Mouse (Mus musculus) cerebellum, adult 2 months (tissue): ENCODE data around the gene Ppp3ca. TPM values are rescaled to one million over a fixed set of nuclear protein-coding genes. Genes with fewer than 3 reads are reported as not detected.

ENCODE experiments used
- DNase-seq, 2 experiments: peaks; one replicate each; pipeline ENCODE4 v3.0.0; 2021
- H3K27ac ChIP-seq: fragments of 200-500 bp; 2 replicates; pipeline ENCODE4 v1.5.1; 2012; ENCODE audit warnings: low read length, control low read depth, inconsistent platforms; ENCODE audit not compliant: insufficient read depth
- H3K27me3 ChIP-seq: fragments of 200-500 bp; 2 replicates; pipeline ENCODE4 v1.6.1; 2012; ENCODE audit warnings: inconsistent platforms, mild to moderate bottlenecking, low read length, moderate library complexity; ENCODE audit not compliant: control insufficient read depth, insufficient read depth
- H3K4me1 ChIP-seq: fragments of 200-500 bp; 2 replicates; pipeline ENCODE4 v1.6.1; 2011; ENCODE audit warnings: low read length; ENCODE audit not compliant: control insufficient read depth, insufficient read depth
- H3K4me3 ChIP-seq: fragments of 200-500 bp; replicated peaks from 2 replicates; pipeline ENCODE3; 2011; ENCODE audit warnings: mild to moderate bottlenecking, low read depth, low read length, control low read depth; ENCODE audit not compliant: insufficient read depth
- CTCF ChIP-seq: fragments of 200-500 bp; IDR thresholded peaks from 2 replicates; pipeline ENCODE4 v1.5.1; 2011; ENCODE audit warnings: low read depth, mild to moderate bottlenecking, control low read depth, low read length, moderate library complexity, borderline replicate concordance; ENCODE audit not compliant: insufficient read depth
- POLR2A ChIP-seq: fragments of 200-500 bp; IDR thresholded peaks from 2 replicates; pipeline ENCODE4 v1.6.1; 2011; ENCODE audit warnings: low read length, control low read depth, borderline replicate concordance; ENCODE audit not compliant: insufficient read depth
- WGBS: fragments of 180-500 bp; shearing (Covaris S2); methylation state at CpG from one replicate; pipeline ENCODE4 v1.1.7; 2018; 5-methylcytosine and 5-hydroxymethylcytosine counted together
- polyA plus RNA-seq: library from polyadenylated mRNA; depleted of rRNA; stranded (reverse); fragments of >200 nt; gene quantifications from 2 replicates; pipeline ENCODE4 v1.2.3, GENCODE M21; 2012

Ppp3ca gene
- polyA plus RNA-seq, 1 experiment: 334 TPM

GRCm38 (mm10) chr3:136982021-136982420 is 312.1 kb downstream of the Ppp3ca start:
- no peak overlapping the region for H3K4me3 ChIP-seq
- DNase-seq: no peak
- no peak for TF ChIP-seq POLR2A
- no peak for TF ChIP-seq CTCF
- no peaks in the 10 kb centered on the region for H3K4me1 ChIP-seq
- WGBS: 93% methylated on average over 11 of the region's 11 CpGs
- H3K27me3 ChIP-seq: no peaks in the 10 kb centered on the region
- H3K27ac ChIP-seq: no peak overlapping the region

- no peak for TF ChIP-seq POLR2A
- TF ChIP-seq CTCF: no peak
- Histone ChIP-seq H3K27ac (no peak overlapping the region), H3K27me3 (no peaks in the 10 kb centered on the region), H3K4me3 (no peak overlapping the region), H3K4me1 (no peaks in the 10 kb centered on the region)
- 82% methylated on average over 3 of the region's 3 CpGs for WGBS
- DNase-seq: no peak
Observed at GRCm38 (mm10) chr3:136986096-136986881, 316.4 kb downstream of the Ppp3ca start.
